Mouse (Mus musculus) stomach, postnatal 0 days (tissue): Measurements from ENCODE around the gene Ctsw. TPM values are rescaled to one million over a fixed set of nuclear protein-coding genes. Genes with fewer than 3 reads are reported as not detected.

ENCODE experiments used
- ATAC-seq: fragments of 200-750 bp; cut with Nextera tagmentation; 2 replicates; pipeline ENCODE4 v1.8.0; 2017; ENCODE audit not compliant: low FRiP score, low TSS enrichment
- DNase-seq: peaks from one replicate; pipeline ENCODE4 v3.0.0-alpha.2; 2016; ENCODE audit warnings: low spot score
- H3K27ac ChIP-seq: fragments of 300-500 bp; sonication (generic); replicated peaks from 2 replicates; pipeline ENCODE4 v1.5.1; 2014; ENCODE audit warnings: mild to moderate bottlenecking, control low read depth
- H3K27me3 ChIP-seq: fragments of 300-500 bp; sonication (generic); 2 replicates; pipeline ENCODE4 v1.6.1; 2014; ENCODE audit warnings: low read length; ENCODE audit not compliant: control insufficient read depth, insufficient read depth
- H3K36me3 ChIP-seq: fragments of 300-500 bp; sonication (generic); 2 replicates; pipeline ENCODE4 v1.6.1; 2014; ENCODE audit warnings: low read length, mixed read lengths; ENCODE audit not compliant: control insufficient read depth, insufficient read depth
- H3K4me1 ChIP-seq: fragments of 300-500 bp; sonication (generic); replicated peaks from 2 replicates; pipeline ENCODE4 v1.6.1; 2014; ENCODE audit warnings: antibody characterized with exemption; ENCODE audit not compliant: control insufficient read depth, insufficient read depth
- H3K4me2 ChIP-seq: fragments of 300-500 bp; sonication (generic); replicated peaks from 2 replicates; pipeline ENCODE4 v1.6.1; 2014; ENCODE audit warnings: low read depth, mild to moderate bottlenecking, control low read depth, moderate library complexity
- H3K4me3 ChIP-seq: fragments of 300-500 bp; sonication (generic); 2 replicates; pipeline ENCODE4 v1.5.1; 2014; ENCODE audit warnings: low read depth, low read length, control low read depth
- H3K9ac ChIP-seq: fragments of 300-500 bp; sonication (generic); 2 replicates; pipeline ENCODE4 v1.6.1; 2014; ENCODE audit warnings: mild to moderate bottlenecking, low read length, control low read depth, mixed read lengths
- H3K9me3 ChIP-seq: fragments of 300-500 bp; sonication (generic); 2 replicates; pipeline ENCODE4 v1.6.1; 2016; ENCODE audit warnings: low read length; ENCODE audit not compliant: control insufficient read depth
- CTCF ChIP-seq: IDR thresholded peaks from 2 replicates; pipeline ENCODE4 v1.5.1; 2016; ENCODE audit warnings: antibody characterized with exemption, low read depth, mild to moderate bottlenecking, moderate library complexity
- EP300 ChIP-seq: optimal IDR thresholded peaks from 2 replicates; pipeline ENCODE3; 2016; ENCODE audit warnings: antibody characterized with exemption
- WGBS: fragments of 180-500 bp; shearing (Covaris S2); extraction: QIAGEN DNeasy Blood & Tissue Kit; methylation state at CpG from one replicate; pipeline ENCODE4 v1.1.7; 2014; 5-methylcytosine and 5-hydroxymethylcytosine counted together
- polyA plus RNA-seq: library from polyadenylated mRNA; unstranded; fragments of >200 nt; fragmentation: Nextera tagmentation; extraction: Ambion mirVana; gene quantifications from 2 replicates; pipeline ENCODE4 v1.2.1, GENCODE M21; 2015

The Ctsw gene
- polyA plus RNA-seq, 1 experiment from 2014 or later = 0.29 TPM

GRCm38 (mm10) chr19:5463212-5463611 is 5.1 kb downstream of the Ctsw start:
- TF ChIP-seq EP300 = no peak
- no peak for TF ChIP-seq CTCF
- Histone ChIP-seq H3K4me3 (no peak overlapping the region), H3K36me3 (peaks cover 18% of the 10 kb centered on the region), H3K9ac (no peak overlapping the region), H3K9me3 (no peaks in the 10 kb centered on the region), H3K27me3 (no peaks in the 10 kb centered on the region), H3K4me1 (no peaks in the 10 kb centered on the region), H3K27ac (no peak overlapping the region), H3K4me2 (no peak overlapping the region)
- WGBS = 87% methylated on average over 9 of the region's 9 CpGs
- no peak for ATAC-seq
- DNase-seq = no peak

GRCm38 (mm10) chr19:5461411-5461810 is 6.9 kb downstream of the Ctsw start:
- 83% methylated on average over 6 of the region's 6 CpGs for WGBS
- ATAC-seq = no peak
- TF ChIP-seq CTCF (no peak), EP300 (no peak)
- no peak overlapping the region for H3K27ac ChIP-seq
- no peak for DNase-seq
- H3K9me3 ChIP-seq = no peaks in the 10 kb centered on the region
- peaks cover 18% of the 10 kb centered on the region for H3K36me3 ChIP-seq
- peak overlapping the region; percentile 71 for H3K4me3 ChIP-seq
- no peak overlapping the region; the same call in 1 of the 2 replicates for H3K9ac ChIP-seq
- H3K4me1 ChIP-seq = 0 out of 2 replicates have a peak, but pooled peaks cover 1% of the 10 kb centered on the region
- no peaks in the 10 kb centered on the region for H3K27me3 ChIP-seq
- H3K4me2 ChIP-seq = peak overlapping the region; percentile 92

- WGBS = under 1% methylated on average over 32 of the region's 32 CpGs
- peak within 1 kb of the TSS; percentile 92 for H3K4me2 ChIP-seq
- 0 out of 2 replicates have a peak, but pooled peaks cover 2% of the 10 kb centered on the region for H3K4me1 ChIP-seq
- no peaks in the 10 kb centered on the region for H3K9me3 ChIP-seq
- peaks cover 8% of the 10 kb centered on the region for H3K36me3 ChIP-seq
- TF ChIP-seq EP300 (no peak), CTCF (no peak)
- peak within 1 kb of the TSS; percentile 71 for H3K4me3 ChIP-seq
- peak within 1 kb of the TSS; percentile 73 for H3K27ac ChIP-seq
- DNase-seq (peak; percentile 92), ATAC-seq (peak; percentile 79)
- H3K27me3 ChIP-seq = no peaks in the 10 kb centered on the region
- H3K9ac ChIP-seq = peak within 1 kb of the TSS; percentile 80
Observed at GRCm38 (mm10) chr19:5460465-5460911, 7.8 kb downstream of the Ctsw start, which contains the start of gene Fibp. Fibp (plus strand) TSS chr19:5460615.

GRCm38 (mm10) chr19:5459896-5460295 is 8.4 kb downstream of the Ctsw start:
- 29% methylated on average over 3 of the region's 3 CpGs for WGBS
- TF ChIP-seq CTCF (no peak), EP300 (no peak)
- peak overlapping the region; percentile 71 for H3K4me3 ChIP-seq

GRCm38 (mm10) chr19:5459019-5459418 is 9.3 kb downstream of the Ctsw start:
- H3K27me3 ChIP-seq = no peaks in the 10 kb centered on the region
- H3K9ac ChIP-seq = no peak overlapping the region
- TF ChIP-seq CTCF (no peak), EP300 (no peak)
- no peak for ATAC-seq
- peak overlapping the region; percentile 40; the same call in 1 of the 2 replicates for H3K27ac ChIP-seq
- whole genome bisulfite sequencing = 66% methylated on average over 7 of the region's 7 CpGs
- peaks cover 7% of the 10 kb centered on the region for H3K36me3 ChIP-seq
- DNase-seq = no peak
- peaks cover 2% of the 10 kb centered on the region; the same call in 1 of the 2 replicates for H3K4me1 ChIP-seq
- H3K4me3 ChIP-seq = no peak overlapping the region
- H3K4me2 ChIP-seq = no peak overlapping the region
- no peaks in the 10 kb centered on the region for H3K9me3 ChIP-seq

More at GRCm38 (mm10) chr19:5459896-5460295, 8.4 kb downstream of the Ctsw start:
- DNase-seq (no peak), ATAC-seq (no peak)
- Histone ChIP-seq H3K27me3 (no peaks in the 10 kb centered on the region), H3K36me3 (peaks cover 3% of the 10 kb centered on the region; the same call in 1 of the 2 replicates), H3K9ac (peak overlapping the region; percentile 59), H3K27ac (no peak overlapping the region), H3K4me2 (peak overlapping the region; percentile 92), H3K9me3 (no peaks in the 10 kb centered on the region), H3K4me1 (peaks cover 2% of the 10 kb centered on the region; the same call in 1 of the 2 replicates)

- Histone ChIP-seq H3K4me3 (peak within 1 kb of the TSS; percentile 82), H3K9me3 (no peaks in the 10 kb centered on the region), H3K4me2 (peak within 1 kb of the TSS; percentile 91), H3K4me1 (peaks cover 2% of the 10 kb centered on the region; the same call in 1 of the 2 replicates), H3K27me3 (no peaks in the 10 kb centered on the region), H3K9ac (peak within 1 kb of the TSS; percentile 91), H3K27ac (peak within 1 kb of the TSS; percentile 98), H3K36me3 (peaks cover 5% of the 10 kb centered on the region)
- no peak for TF ChIP-seq CTCF
- TF ChIP-seq EP300 = no peak
- no peak for DNase-seq
- 5% methylated on average over 14 of the region's 14 CpGs for WGBS
- ATAC-seq = no peak
Observed at GRCm38 (mm10) chr19:5457746-5458442, 10.4 kb downstream of the Ctsw start, which contains the start of gene Ccdc85b. Ccdc85b (minus strand) TSS chr19:5457894.
